Mouse (Mus musculus) ES-Bruce4 (cell line): ENCODE results near the gene Tmem176a. TPM values are rescaled to one million over a fixed set of nuclear protein-coding genes. Genes with fewer than 3 reads are reported as not detected.
"Not testable (repeated sequence)": the region's sequence is repeated elsewhere in the genome, so short reads cannot be mapped to it uniquely, and the experiment has no call there.

Experiments used
- H3K27ac ChIP-seq: 2 replicates; pipeline ENCODE4 v1.5.1; 2012; ENCODE audit warnings: low read length, inconsistent platforms; ENCODE audit not compliant: insufficient read depth
- H3K27me3 ChIP-seq: 2 replicates; pipeline ENCODE4 v1.6.1; 2012; ENCODE audit warnings: mild to moderate bottlenecking, low read length, inconsistent platforms; ENCODE audit not compliant: control insufficient read depth, poor library complexity, insufficient read depth, severe bottlenecking
- H3K36me3 ChIP-seq: 2 replicates; pipeline ENCODE4 v1.6.1; 2012; ENCODE audit warnings: inconsistent platforms, mild to moderate bottlenecking, low read length, moderate library complexity; ENCODE audit not compliant: control insufficient read depth, poor library complexity, insufficient read depth, severe bottlenecking
- H3K4me1 ChIP-seq: one replicate; pipeline ENCODE4 v1.8.1; 2011; ENCODE audit warnings: low read length; ENCODE audit not compliant: control insufficient read depth, insufficient read depth
- H3K4me3 ChIP-seq: 2 replicates; pipeline ENCODE4 v1.5.1; 2011; ENCODE audit warnings: low read depth, mild to moderate bottlenecking, low read length
- H3K9ac ChIP-seq: 2 replicates; pipeline ENCODE4 v1.6.1; 2012; ENCODE audit warnings: low read depth, mild to moderate bottlenecking, inconsistent platforms; ENCODE audit not compliant: poor library complexity, severe bottlenecking
- H3K9me3 ChIP-seq: replicated peaks from 2 replicates; pipeline ENCODE4 v1.6.1; 2012; ENCODE audit warnings: mild to moderate bottlenecking, low read length, inconsistent platforms; ENCODE audit not compliant: control insufficient read depth, poor library complexity, insufficient read depth, severe bottlenecking
- CTCF ChIP-seq: IDR thresholded peaks from one replicate; pipeline ENCODE4 v1.8.1; 2011; ENCODE audit warnings: low read depth, low read length
- EP300 ChIP-seq: IDR thresholded peaks from 2 replicates; pipeline ENCODE4 v1.6.1; 2011; ENCODE audit warnings: low read depth, low read length; ENCODE audit not compliant: insufficient read depth
- POLR2A ChIP-seq: IDR thresholded peaks from one replicate; pipeline ENCODE4 v1.8.1; 2011; ENCODE audit warnings: low read length; ENCODE audit not compliant: insufficient read depth
- polyA plus RNA-seq: library from polyadenylated mRNA; stranded (reverse); fragments of >200 nt; gene quantifications from 2 replicates; pipeline ENCODE4 v1.2.4, GENCODE M21; 2011; ENCODE audit warnings: low read depth; ENCODE audit not compliant: missing spikeins, insufficient read depth, insufficient read length

The Tmem176a gene
- polyA plus RNA-seq, 1 experiment = 15.5 TPM

DNA sequence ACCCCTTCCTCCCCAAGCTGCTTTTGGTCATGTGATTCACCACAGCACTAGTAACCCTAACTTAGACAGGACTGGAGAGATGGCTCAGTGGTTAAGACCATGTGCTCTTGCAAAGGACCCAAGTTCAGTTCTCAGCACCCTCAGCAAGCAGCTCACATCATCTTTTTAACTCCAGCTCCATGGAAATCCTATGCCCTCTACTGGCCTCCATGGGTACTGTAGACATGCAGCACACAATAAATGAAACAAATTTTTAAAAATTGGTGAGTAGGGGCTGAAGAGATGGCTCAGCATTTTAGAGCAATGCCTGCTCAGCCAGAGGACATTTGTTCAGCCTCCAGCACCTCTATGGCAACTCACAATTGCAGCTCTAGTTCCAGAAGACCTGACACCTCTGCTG, 25.7 kb upstream of the Tmem176a start:
- H3K4me1 ChIP-seq = no peaks in the 10 kb centered on the region
- no peaks in the 10 kb centered on the region for H3K27me3 ChIP-seq
- H3K27ac ChIP-seq = no peak overlapping the region
- H3K36me3 ChIP-seq = no peaks in the 10 kb centered on the region
- H3K9ac ChIP-seq = no peak overlapping the region
- H3K4me3 ChIP-seq = no peak overlapping the region
- H3K9me3 ChIP-seq = no peaks in the 10 kb centered on the region
- TF ChIP-seq POLR2A = no peak
- no peak for TF ChIP-seq EP300
- no peak for TF ChIP-seq CTCF

DNA sequence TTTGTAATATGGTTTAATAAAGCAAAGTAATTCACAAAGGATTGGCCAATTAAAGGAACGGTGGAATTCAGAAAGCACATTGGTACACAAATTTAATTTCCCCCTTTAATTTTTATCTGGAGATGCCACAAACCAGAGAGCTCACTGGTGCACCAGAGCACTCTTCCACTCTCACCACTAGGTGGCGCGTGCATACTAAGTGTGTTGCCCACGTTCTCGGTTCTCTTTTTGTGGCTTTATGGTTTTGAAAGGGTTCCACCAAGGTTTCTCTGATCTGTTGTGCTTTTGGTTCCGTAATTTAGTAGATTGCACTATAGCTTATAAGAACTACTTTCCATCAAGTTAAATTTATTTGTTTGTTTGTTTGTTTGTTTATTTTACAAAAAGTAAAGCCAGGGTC, 22.9 kb upstream of the Tmem176a start:
- Histone ChIP-seq H3K27me3 (no peaks in the 10 kb centered on the region), H3K9me3 (no peaks in the 10 kb centered on the region), H3K9ac (no peak overlapping the region), H3K27ac (no peak overlapping the region), H3K36me3 (no peaks in the 10 kb centered on the region), H3K4me1 (no peaks in the 10 kb centered on the region), H3K4me3 (no peak overlapping the region)
- no peak for TF ChIP-seq EP300
- peak; percentile 75 for TF ChIP-seq CTCF

DNA sequence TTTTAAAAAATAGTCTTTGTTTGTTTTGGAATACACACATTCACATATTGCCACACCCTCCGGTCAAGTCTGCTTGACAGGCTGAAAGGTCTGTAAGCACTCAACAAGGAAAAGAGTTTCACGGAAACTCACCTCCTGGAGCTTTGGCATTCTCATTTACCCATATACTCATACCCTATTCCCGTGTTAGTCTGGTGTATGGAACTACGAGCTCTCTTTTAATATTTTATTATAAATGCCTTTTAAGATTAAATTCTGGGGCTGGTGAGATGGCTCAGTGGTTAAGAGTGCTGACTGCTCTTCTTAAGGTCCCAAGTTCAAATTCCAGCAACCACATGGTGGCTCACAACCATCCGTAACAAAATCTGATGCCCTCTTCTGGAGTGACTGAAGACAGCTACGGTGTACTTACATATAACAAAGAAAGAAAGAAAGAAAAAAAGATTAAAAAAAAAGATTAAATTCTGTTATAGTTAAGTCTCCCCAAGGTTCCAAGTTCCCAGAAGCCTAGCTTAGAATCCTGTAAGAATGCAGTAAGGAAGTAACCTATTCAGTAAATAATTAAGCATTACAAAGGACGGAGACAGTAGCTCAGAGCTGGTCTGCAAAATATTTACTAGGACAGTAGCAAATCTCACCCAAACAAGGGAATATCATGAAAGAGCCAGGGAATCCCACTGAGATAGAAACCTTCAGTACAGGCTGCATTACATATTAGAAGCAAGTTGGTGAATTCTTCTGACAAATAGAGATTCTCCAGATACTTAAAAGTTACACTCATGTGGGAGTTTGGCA, 18.5 kb upstream of the Tmem176a start:
- H3K9ac ChIP-seq, H3K36me3 ChIP-seq, H3K4me3 ChIP-seq, H3K4me1 ChIP-seq, H3K9me3 ChIP-seq, H3K27ac ChIP-seq, H3K27me3 ChIP-seq: not testable (repeated sequence)

DNA sequence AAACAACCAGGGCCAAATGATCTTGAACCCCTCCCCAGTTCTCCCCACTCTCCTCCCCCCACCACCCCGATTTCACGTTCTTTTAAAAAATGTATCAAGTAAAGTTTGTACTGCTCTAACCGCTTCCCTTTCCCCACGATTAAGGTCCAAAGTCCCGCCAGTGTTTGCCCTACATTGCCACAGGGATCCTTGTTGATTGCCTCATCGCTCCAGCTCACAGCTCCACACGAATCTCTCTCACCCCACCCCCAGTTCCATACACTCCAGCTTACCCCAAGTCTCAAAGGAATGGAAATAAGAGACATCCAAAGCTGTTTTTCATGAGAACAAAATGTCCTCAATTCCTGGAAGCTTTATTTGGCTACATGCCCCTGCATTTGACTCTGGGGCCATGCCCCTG, 15.7 kb upstream of the Tmem176a start:
- no peak overlapping the region for H3K9ac ChIP-seq
- no peak overlapping the region for H3K27ac ChIP-seq
- no peaks in the 10 kb centered on the region for H3K27me3 ChIP-seq
- no peak for TF ChIP-seq POLR2A
- TF ChIP-seq CTCF = no peak
- no peak for TF ChIP-seq EP300
- no peaks in the 10 kb centered on the region for H3K36me3 ChIP-seq
- H3K4me3 ChIP-seq = no peak overlapping the region
- no peaks in the 10 kb centered on the region for H3K9me3 ChIP-seq
- no peaks in the 10 kb centered on the region for H3K4me1 ChIP-seq

DNA sequence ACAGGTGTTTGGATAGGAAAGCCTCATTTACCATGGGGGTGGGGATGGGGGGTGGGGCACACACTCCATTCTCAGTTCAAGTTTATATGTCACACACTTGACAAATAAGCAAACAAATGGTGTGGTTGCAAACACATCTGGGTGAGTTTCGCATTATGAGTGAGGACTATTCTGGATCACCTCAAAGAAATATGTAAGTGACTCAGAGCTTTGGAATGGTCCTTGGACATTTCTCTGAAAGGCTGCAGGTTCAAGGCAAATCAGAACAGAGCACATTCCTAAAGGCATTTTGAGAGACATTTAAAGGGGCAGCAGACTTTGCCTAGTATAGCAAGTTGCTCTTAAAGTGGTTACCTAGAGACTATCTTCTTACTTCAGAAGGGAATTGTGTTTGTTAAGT, 11.7 kb upstream of the Tmem176a start:
- no peak for TF ChIP-seq POLR2A
- TF ChIP-seq CTCF = no peak
- no peak for TF ChIP-seq EP300
- Histone ChIP-seq H3K9ac (no peak overlapping the region), H3K27ac (no peak overlapping the region), H3K27me3 (no peaks in the 10 kb centered on the region), H3K36me3 (no peaks in the 10 kb centered on the region), H3K9me3 (no peaks in the 10 kb centered on the region), H3K4me3 (no peak overlapping the region), H3K4me1 (no peaks in the 10 kb centered on the region)

DNA sequence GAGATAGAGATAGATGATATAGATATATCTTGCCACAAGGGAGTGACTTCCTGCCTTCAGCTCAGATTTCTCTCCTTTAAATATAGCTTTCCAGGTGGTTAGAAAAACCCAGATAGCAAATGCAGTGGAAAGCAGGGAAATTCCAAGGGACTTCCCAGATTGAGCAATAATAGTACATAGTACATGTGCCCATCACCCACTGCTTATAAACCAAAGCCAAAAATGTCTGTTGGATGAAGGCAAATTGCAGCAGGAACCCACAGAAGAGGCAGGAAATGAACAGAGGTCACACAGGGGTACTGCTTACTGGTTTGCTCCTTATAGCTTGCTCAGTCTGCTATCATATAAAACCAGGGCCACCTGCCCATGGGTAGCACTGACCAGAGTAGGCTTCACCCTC, 11.1 kb upstream of the Tmem176a start:
- Histone ChIP-seq H3K9ac (no peak overlapping the region), H3K9me3 (no peaks in the 10 kb centered on the region), H3K36me3 (no peaks in the 10 kb centered on the region), H3K4me3 (no peak overlapping the region), H3K27ac (no peak overlapping the region), H3K4me1 (no peaks in the 10 kb centered on the region), H3K27me3 (no peaks in the 10 kb centered on the region)
- TF ChIP-seq EP300 (no peak), POLR2A (no peak), CTCF (no peak)
